Mouse (Mus musculus) heart, adult 2 months (tissue): Measurements from ENCODE around the gene Tnks2. TPM values are rescaled to one million over a fixed set of nuclear protein-coding genes. Genes with fewer than 3 reads are reported as not detected.

Experiments
- DNase-seq, 2 experiments: peaks; one replicate each; pipeline ENCODE4 v3.0.0; 2021
- H3K27ac ChIP-seq: fragments of 200-600 bp; 2 replicates; pipeline ENCODE4 v1.8.1; 2022
- H3K27me3 ChIP-seq: fragments of 200-500 bp; 2 replicates; pipeline ENCODE4 v1.6.1; 2012; ENCODE audit warnings: mild to moderate bottlenecking, low read length, inconsistent platforms, mixed read lengths; ENCODE audit not compliant: control insufficient read depth, insufficient read depth
- H3K36me3 ChIP-seq: fragments of 200-500 bp; 2 replicates; pipeline ENCODE4 v1.6.1; 2012; ENCODE audit warnings: low read length, inconsistent platforms; ENCODE audit not compliant: control insufficient read depth, insufficient read depth
- H3K4me1 ChIP-seq: fragments of 200-500 bp; 2 replicates; pipeline ENCODE4 v1.6.1; 2011; ENCODE audit warnings: low read length; ENCODE audit not compliant: control insufficient read depth, insufficient read depth
- H3K4me3 ChIP-seq: fragments of 200-600 bp; 2 replicates; pipeline ENCODE4 v1.8.1; 2022
- H3K79me2 ChIP-seq: fragments of 200-500 bp; replicated peaks from 2 replicates; pipeline ENCODE4 v1.6.1; 2012; ENCODE audit warnings: mild to moderate bottlenecking, inconsistent platforms, low read length, moderate library complexity, mixed read lengths; ENCODE audit not compliant: control insufficient read depth, insufficient read depth
- H3K9ac ChIP-seq: fragments of 200-500 bp; 2 replicates; pipeline ENCODE4 v1.6.1; 2012; ENCODE audit warnings: low read depth, mild to moderate bottlenecking, control low read depth, inconsistent platforms, low read length, mixed read lengths
- CTCF ChIP-seq: fragments of 200-600 bp; IDR thresholded peaks from 2 replicates; pipeline ENCODE4 v1.8.1; 2022; ENCODE audit warnings: antibody characterized with exemption, mild to moderate bottlenecking, moderate library complexity
- EP300 ChIP-seq: fragments of 200-500 bp; IDR thresholded peaks from 2 replicates; pipeline ENCODE4 v1.6.1; 2011; ENCODE audit warnings: low read depth, low read length, control low read depth; ENCODE audit not compliant: insufficient read depth
- POLR2A ChIP-seq: fragments of 200-500 bp; IDR thresholded peaks from 2 replicates; pipeline ENCODE4 v1.6.1; 2011; ENCODE audit warnings: mild to moderate bottlenecking, low read depth, low read length, control low read depth; ENCODE audit not compliant: insufficient read depth
- WGBS: fragments of 180-500 bp; shearing (Covaris S2); methylation state at CpG from one replicate; pipeline ENCODE4 v1.1.7; 2018; 5-methylcytosine and 5-hydroxymethylcytosine counted together
- intact Hi-C: fragments of 180-260 bp; cut with DNase I; formaldehyde crosslinking; loops from one replicate; pipeline ENCODE4 v1.15.1; 2025
- polyA plus RNA-seq: library from polyadenylated mRNA; depleted of rRNA; stranded (reverse); fragments of >200 nt; gene quantifications from 2 replicates; pipeline ENCODE4 v1.2.3, GENCODE M21; 2012
- total RNA-seq, 2 experiments: library from RNA; stranded (reverse); gene quantifications; 2 replicates each; pipeline ENCODE4 v1.2.3; 2021

Tnks2 gene
- total and polyA plus RNA-seq, 3 experiments, result 18.6 to 72.8 (median 69.4) TPM

DNA sequence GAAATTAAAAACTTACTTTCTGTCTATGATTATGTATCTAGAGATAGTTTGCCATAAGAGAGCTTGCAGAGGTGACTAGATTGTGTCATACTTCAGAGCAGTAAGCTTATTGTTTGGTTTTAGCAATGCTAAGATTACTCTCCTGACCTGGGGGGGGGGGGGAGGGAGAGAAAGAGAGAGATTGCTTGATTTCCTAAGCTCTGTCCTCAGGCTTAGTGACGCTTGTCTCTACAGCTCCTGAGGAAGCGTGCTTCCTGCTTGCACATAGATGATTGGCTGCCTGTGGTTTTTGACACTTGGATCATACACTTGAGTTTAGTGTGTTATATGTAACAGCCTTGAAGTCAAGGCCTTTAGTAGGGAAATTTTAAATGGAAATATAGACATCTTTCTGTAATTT lies 40.6 kb downstream of the Tnks2 start:
- H3K27ac ChIP-seq, result no peak overlapping the region
- DNase-seq, result no peak
- H3K36me3 ChIP-seq, result peaks cover 15% of the 10 kb centered on the region

DNA sequence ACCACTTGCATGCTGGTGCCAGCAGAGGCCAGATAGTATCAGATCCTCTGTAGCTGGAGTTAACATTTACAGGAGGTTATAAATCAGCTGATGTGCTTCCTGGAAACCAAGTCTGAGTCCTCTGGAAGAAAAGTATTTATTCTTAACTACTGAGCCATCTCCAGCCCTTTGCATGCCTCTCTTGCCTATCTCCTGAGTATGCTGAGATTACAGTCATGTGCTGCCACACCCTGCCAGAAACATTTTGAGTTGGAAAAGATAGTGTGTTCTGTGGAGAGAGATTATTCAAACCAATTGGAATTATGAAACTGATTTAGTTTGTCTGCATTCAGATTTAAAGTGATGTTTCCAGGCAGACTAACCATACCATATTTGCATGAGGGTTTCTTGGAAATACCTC lies 43.3 kb downstream of the Tnks2 start:
- no peaks in the 10 kb centered on the region for H3K4me1 ChIP-seq
- H3K79me2 ChIP-seq, result no peaks in the 10 kb centered on the region
- no peaks in the 10 kb centered on the region for H3K27me3 ChIP-seq
- H3K27ac ChIP-seq, result no peak overlapping the region
- no peak overlapping the region for H3K4me3 ChIP-seq
- H3K36me3 ChIP-seq, result peaks cover 14% of the 10 kb centered on the region
- DNase-seq, result no peak
- H3K9ac ChIP-seq, result no peak overlapping the region
- intact Hi-C loops, result no loop called here
- no peak for TF ChIP-seq POLR2A
- TF ChIP-seq EP300, result no peak
- no peak for TF ChIP-seq CTCF

More for the DNA sequence above, 40.6 kb downstream of the Tnks2 start:
- intact Hi-C loops, result no loop called here
- Histone ChIP-seq H3K4me1 (no peaks in the 10 kb centered on the region), H3K79me2 (no peaks in the 10 kb centered on the region), H3K4me3 (no peak overlapping the region), H3K9ac (no peak overlapping the region), H3K27me3 (no peaks in the 10 kb centered on the region)
- TF ChIP-seq POLR2A (no peak), CTCF (no peak), EP300 (no peak)
- 80% methylated on average over 2 of the region's 2 CpGs for WGBS

DNA sequence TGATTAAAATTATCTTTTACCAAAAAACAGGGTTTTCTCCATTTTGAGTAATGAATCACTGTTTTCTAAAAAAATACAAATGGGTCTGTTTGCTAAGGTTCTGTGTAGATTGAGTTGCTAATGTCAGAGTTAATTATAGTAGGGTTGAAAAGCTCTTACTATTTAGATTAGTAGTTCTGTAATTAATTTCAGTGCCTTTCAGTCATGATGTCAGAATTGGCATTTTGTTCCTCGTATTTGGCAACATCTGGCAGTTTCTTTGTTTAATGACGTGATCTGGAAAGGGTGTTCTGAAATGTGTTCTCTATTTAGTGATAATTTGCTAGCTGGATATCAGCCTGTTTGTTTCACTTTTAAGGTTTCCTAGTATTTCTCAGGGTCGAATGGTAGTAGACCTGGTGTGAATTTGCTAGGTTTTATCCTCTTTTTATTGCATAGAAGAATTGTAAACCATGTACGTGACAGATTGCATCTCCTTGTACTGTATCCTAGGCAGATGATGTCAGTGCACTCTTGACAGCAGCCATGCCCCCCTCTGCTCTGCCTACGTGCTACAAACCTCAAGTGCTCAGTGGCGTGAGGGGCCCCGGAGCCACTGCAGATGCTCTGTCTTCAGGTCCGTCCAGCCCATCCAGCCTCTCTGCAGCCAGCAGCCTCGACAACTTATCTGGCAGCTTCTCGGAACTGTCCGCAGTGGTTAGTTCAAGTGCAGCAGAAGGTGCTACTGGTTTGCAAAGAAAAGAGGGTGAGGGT lies 44.9 kb downstream of the Tnks2 start:
- Histone ChIP-seq H3K9ac (no peak overlapping the region), H3K79me2 (no peaks in the 10 kb centered on the region), H3K36me3 (peaks cover 13% of the 10 kb centered on the region), H3K4me3 (no peak overlapping the region), H3K27ac (no peak overlapping the region), H3K4me1 (no peaks in the 10 kb centered on the region), H3K27me3 (no peaks in the 10 kb centered on the region)
- intact Hi-C loops, result no loop called here
- DNase-seq, result no peak
- whole genome bisulfite sequencing, result 61% methylated on average over 11 of the region's 11 CpGs
- TF ChIP-seq EP300 (no peak), POLR2A (no peak), CTCF (no peak)

DNA sequence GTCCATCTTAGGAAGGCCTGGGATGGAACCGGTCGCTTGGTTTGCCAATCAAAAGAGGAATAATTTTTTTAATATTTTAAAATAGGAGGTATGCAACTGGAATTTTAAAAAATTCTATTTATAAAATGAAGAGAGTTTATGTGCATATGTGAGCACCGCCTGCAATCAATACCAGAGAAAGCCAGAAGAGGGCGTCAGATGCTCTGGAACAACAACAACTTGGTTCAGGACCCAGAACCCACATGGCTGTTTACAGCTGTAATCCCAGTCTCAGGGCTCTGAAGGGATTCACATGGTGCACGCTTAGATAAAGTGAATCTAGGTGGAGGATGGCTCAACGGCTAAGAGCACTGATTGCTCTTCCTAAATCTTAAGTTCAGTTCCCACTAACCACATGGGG lies 49.1 kb downstream of the Tnks2 start:
- intact Hi-C loops, result loop anchor here (2.0 kb wide), 1 partner anchor 20 kb away; no protein-coding TSS in a partner anchor
- Histone ChIP-seq H3K27ac (no peak overlapping the region), H3K4me1 (no peaks in the 10 kb centered on the region), H3K79me2 (no peaks in the 10 kb centered on the region), H3K9ac (no peak overlapping the region), H3K4me3 (no peak overlapping the region), H3K36me3 (peaks cover 9% of the 10 kb centered on the region), H3K27me3 (no peaks in the 10 kb centered on the region)
- no peak for TF ChIP-seq EP300
- peak; percentile 60 for TF ChIP-seq CTCF
- DNase-seq, result peak in 1 of 2 experiments; percentile 26
- 84% methylated on average over 6 of the region's 6 CpGs for WGBS

DNA sequence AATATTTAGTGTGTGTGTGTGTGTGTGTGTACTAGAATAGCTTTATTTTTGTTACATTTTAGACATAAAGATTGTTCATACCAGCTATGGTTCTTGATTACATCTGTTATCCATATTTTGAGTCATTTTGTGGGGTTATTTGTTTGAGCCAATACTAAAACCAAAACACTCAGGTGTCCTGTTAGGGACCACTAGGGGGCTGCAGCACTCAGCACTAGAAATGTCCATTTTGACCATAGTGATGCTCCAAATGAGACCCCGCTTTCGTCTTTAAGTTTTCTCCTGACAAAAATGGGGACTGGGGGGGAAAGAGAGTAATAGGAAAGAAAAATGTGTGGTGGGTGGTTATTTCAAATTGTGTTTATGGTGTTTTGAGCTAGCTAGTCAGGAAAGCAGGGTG lies 52.3 kb downstream of the Tnks2 start:
- intact Hi-C loops, result no loop called here
- Histone ChIP-seq H3K27ac (no peak overlapping the region), H3K9ac (no peak overlapping the region), H3K79me2 (no peaks in the 10 kb centered on the region), H3K4me3 (no peak overlapping the region), H3K36me3 (peaks cover 13% of the 10 kb centered on the region), H3K27me3 (no peaks in the 10 kb centered on the region), H3K4me1 (no peaks in the 10 kb centered on the region)
- WGBS, result 82% methylated on average over 2 of the region's 2 CpGs
- no peak for DNase-seq
- TF ChIP-seq EP300, result no peak
- peak; percentile 61 for TF ChIP-seq CTCF

DNA sequence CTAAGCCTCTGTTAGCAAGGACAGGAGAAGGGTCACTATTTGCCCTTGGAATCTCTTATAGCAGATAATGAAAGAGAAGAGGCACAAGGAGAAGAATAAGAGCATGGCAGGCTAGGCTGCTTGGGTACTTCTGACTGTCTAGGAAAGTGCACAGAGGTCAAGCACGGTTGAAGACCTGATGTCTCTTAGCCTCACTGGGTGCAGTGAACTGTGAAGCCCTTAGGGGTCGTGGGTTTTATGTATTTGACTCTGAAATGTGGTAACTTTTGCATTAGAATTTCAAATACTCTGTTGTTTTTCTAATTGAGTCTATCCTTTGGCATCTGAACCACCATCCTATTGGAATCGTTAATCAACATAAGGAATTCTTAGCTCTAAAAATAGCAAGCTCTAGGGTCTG lies 53.7 kb downstream of the Tnks2 start:
- no peak overlapping the region for H3K27ac ChIP-seq
- H3K4me1 ChIP-seq, result no peaks in the 10 kb centered on the region
- no peak for DNase-seq
- no peaks in the 10 kb centered on the region for H3K79me2 ChIP-seq
- H3K27me3 ChIP-seq, result no peaks in the 10 kb centered on the region
- intact Hi-C loops, result no loop called here
- peaks cover 15% of the 10 kb centered on the region for H3K36me3 ChIP-seq
- WGBS, result 73% methylated on average over 3 of the region's 3 CpGs
- TF ChIP-seq EP300, result no peak
- TF ChIP-seq POLR2A, result no peak
- TF ChIP-seq CTCF, result no peak
- H3K9ac ChIP-seq, result no peak overlapping the region
- H3K4me3 ChIP-seq, result no peak overlapping the region
